Mouse (Mus musculus) heart, embryonic 13.5 days (tissue): Measurements from ENCODE around the gene Gpr139. TPM values are rescaled to one million over a fixed set of nuclear protein-coding genes. Genes with fewer than 3 reads are reported as not detected.

Source experiments
- ATAC-seq: fragments of 200-750 bp; cut with Nextera tagmentation; 2 replicates; pipeline ENCODE4 v1.8.0; 2017; ENCODE audit warnings: moderate TSS enrichment; ENCODE audit not compliant: insufficient number of reproducible peaks, low FRiP score, low TSS enrichment; ENCODE audit errors: extremely low read depth
- H3K27ac ChIP-seq: fragments of 300-500 bp; sonication (generic); replicated peaks from 2 replicates; pipeline ENCODE4 v1.5.1; 2015; ENCODE audit warnings: moderate library complexity, mild to moderate bottlenecking, inconsistent platforms
- H3K27me3 ChIP-seq: fragments of 300-500 bp; sonication (generic); replicated peaks from 2 replicates; pipeline ENCODE4 v1.6.1; 2015; ENCODE audit warnings: mild to moderate bottlenecking, inconsistent platforms
- H3K36me3 ChIP-seq: fragments of 300-500 bp; sonication (generic); 2 replicates; pipeline ENCODE4 v1.6.1; 2015; ENCODE audit warnings: mild to moderate bottlenecking, inconsistent platforms
- H3K4me1 ChIP-seq: fragments of 300-500 bp; sonication (generic); 2 replicates; pipeline ENCODE4 v1.6.1; 2015; ENCODE audit warnings: inconsistent platforms
- H3K4me2 ChIP-seq: fragments of 300-500 bp; sonication (generic); 2 replicates; pipeline ENCODE4 v1.6.1; 2015; ENCODE audit warnings: inconsistent platforms, mild to moderate bottlenecking, moderate library complexity
- H3K4me3 ChIP-seq: fragments of 300-500 bp; sonication (generic); 2 replicates; pipeline ENCODE4 v1.5.1; 2015; ENCODE audit warnings: moderate library complexity, mild to moderate bottlenecking, inconsistent platforms
- H3K9ac ChIP-seq: fragments of 300-500 bp; sonication (generic); 2 replicates; pipeline ENCODE4 v1.6.1; 2015; ENCODE audit warnings: inconsistent platforms, mild to moderate bottlenecking, moderate library complexity
- H3K9me3 ChIP-seq: fragments of 300-500 bp; sonication (generic); 2 replicates; pipeline ENCODE4 v1.6.1; 2016; ENCODE audit warnings: inconsistent platforms
- WGBS: fragments of 180-500 bp; shearing (Covaris S2); methylation state at CpG from one replicate; pipeline ENCODE4 v1.1.7; 2015; ENCODE audit warnings: mixed read lengths; 5-methylcytosine and 5-hydroxymethylcytosine counted together
- polyA plus RNA-seq: library from polyadenylated mRNA; unstranded; fragments of >200 nt; fragmentation: Nextera tagmentation; extraction: Ambion mirVana; gene quantifications from 2 replicates; pipeline ENCODE4 v1.2.1, GENCODE M21; 2015

The Gpr139 gene
- polyA plus RNA-seq, 1 experiment from 2014 or later, result not detected

DNA sequence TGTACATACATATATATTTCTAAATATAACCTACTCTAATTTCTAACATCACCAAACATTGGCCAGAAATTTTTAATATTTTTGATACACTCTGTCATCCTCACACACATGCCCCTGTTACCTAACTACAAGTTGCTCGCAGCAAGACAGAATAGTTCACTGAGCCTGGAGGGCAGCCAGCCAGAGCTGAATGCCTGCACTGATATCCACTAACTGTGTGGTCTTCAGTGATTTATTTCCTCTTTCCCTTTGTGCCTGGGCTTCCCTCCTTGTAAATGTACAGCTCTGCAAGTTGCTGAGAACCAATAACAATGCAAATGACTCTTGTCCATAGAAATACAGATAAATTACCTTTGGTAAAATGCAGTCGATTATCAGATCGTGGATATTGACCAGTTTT, 87.8 kb downstream of the Gpr139 start:
- Histone ChIP-seq H3K9me3 (no peaks in the 10 kb centered on the region), H3K27ac (no peak overlapping the region), H3K9ac (no peak overlapping the region), H3K4me2 (no peak overlapping the region), H3K27me3 (no peaks in the 10 kb centered on the region), H3K4me1 (no peaks in the 10 kb centered on the region), H3K4me3 (no peak overlapping the region), H3K36me3 (no peaks in the 10 kb centered on the region)
- ATAC-seq, result no peak
- WGBS, result 71% methylated on average over 3 of the region's 3 CpGs

Other genes starting within 250 kb of the Gpr139 start
- gene Gprc5b, start 189.4 kb downstream of the Gpr139 start, polyA plus RNA-seq, result 3.5 and 4.2 TPM in 2 replicates